Mouse (Mus musculus) brain, embryonic 14.5 days (tissue): Measurements from ENCODE around the gene Sec61a2.

Experiments used
- CTCF ChIP-seq: fragments of 200-500 bp; IDR thresholded peaks from 2 replicates; pipeline ENCODE4 v1.5.1; 2012; ENCODE audit warnings: inconsistent platforms, mild to moderate bottlenecking, moderate library complexity, borderline replicate concordance; ENCODE audit not compliant: insufficient read depth, insufficient read length; ENCODE audit errors: extremely low read depth
- POLR2A ChIP-seq: fragments of 200-500 bp; IDR thresholded peaks from 2 replicates; pipeline ENCODE4 v1.6.1; 2012; ENCODE audit warnings: mild to moderate bottlenecking, inconsistent platforms, borderline replicate concordance; ENCODE audit not compliant: poor library complexity, insufficient read depth, insufficient read length, severe bottlenecking; ENCODE audit errors: extremely low read depth

DNA sequence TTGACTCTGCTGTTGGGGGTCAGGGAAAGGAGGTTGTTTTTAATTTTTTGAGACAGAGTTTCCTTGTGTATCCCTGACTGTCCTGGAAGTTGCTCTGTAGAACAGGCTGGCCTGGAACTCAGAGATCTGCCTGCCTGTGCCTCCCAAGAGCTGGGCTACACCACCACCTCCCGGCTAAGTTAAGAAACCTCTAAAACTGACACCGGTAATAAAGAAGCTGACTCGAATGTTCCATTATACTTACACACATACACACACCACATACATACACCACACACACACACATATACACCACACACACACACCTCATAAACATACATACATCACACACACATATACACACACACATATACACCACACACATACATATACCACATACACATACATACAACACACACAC, 39.7 kb upstream of the Sec61a2 start:
- TF ChIP-seq CTCF (no peak), POLR2A (no peak)
